Mouse (Mus musculus) adipose tissue, adult 10 weeks (tissue): Measurements from ENCODE around the gene Sult3a2. TPM values are rescaled to one million over a fixed set of nuclear protein-coding genes. Genes with fewer than 3 reads are reported as not detected.

ENCODE experiments used
- polyA plus RNA-seq: library from polyadenylated mRNA; stranded (reverse); fragments of 350-450 nt; fragmentation: Illumina TruSeq; extraction: RNeasy Lipid Tissue Mini Kit (QIAGEN cat#74804); gene quantifications from one replicate; pipeline ENCODE4 v1.2.3, GENCODE M21; 2014; ENCODE audit warnings: low read depth, low replicate concordance

Gene Sult3a2
- not detected for polyA plus RNA-seq

DNA sequence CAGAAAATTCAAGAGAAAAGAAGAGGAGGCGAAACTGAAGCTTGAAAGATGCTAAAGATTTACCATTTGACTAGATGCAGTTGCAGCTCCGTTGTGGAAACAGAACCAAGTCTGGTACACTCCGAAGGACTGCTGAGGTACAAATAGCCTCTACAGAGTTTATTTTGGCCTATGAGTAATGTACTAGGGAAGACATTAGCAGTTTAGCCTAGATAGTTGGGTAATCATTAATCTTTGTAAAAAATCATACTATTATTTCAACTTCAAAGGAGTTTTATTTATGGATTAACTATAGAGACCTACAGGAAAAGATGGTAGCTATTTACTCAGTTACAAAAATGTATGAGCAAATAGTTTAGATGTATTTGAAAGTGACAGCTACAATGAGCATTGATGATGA lies at the start of gene Sult3a2:
TSS of gene Sult3a2 (minus strand) at position 101 of the 400 bp plus-strand sequence.

Other genes starting within 250 kb of the Sult3a2 start
- not detected for gene Clvs2, start 161.9 kb downstream of the Sult3a2 start, polyA plus RNA-seq
- not detected for gene Sult3a1, start 71.0 kb upstream of the Sult3a2 start, polyA plus RNA-seq
- gene Rsph4a, start 118.4 kb upstream of the Sult3a2 start, polyA plus RNA-seq: 3.5 TPM
- 10.2 TPM for gene Zup1, start 164.6 kb upstream of the Sult3a2 start, polyA plus RNA-seq
- 61.1 TPM for gene Rwdd1, start 232.9 kb upstream of the Sult3a2 start, polyA plus RNA-seq